Mouse (Mus musculus): ENCODE measurements around the gene Cfap99.

The Cfap99 gene

DNA sequence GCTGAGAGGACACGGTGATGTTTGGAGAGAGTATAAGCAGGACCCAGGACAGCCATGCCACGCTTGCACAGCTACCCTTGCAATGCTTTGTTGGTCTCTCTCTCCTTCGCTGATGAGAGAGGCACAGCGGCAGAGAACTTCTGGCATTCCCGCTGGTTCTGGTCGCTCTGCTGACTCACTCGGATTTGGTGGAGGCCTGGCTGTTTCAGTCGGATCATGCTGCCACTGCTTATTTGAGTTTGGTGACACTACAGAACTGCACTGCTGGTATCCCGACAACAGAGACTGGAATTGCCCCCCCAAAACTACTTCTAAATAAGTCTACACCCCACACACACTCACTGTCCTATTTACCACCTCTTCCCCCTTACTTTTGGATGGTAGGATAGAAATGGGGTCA lies 9.2 kb upstream of the Cfap99 start:
- DNase-seq, result no peak

DNA sequence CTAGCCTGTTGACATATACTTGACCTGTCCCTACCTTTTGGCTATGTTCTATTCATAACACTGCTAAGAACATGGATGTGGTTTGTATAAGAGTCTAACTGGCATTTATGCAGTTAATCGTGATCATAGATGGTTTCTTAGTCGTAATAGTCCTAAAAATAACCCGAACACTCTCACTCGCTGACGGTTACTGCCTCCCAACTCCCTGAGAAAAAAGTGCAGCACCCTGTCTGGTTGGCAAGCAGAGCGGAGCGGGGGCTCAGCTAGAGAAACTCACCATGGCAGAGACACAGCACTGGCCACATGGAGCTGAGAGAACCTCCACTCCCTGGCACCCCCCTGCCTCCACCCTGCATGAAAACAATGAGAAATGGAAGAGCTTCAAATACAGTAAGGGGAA lies 7.4 kb upstream of the Cfap99 start:
- DNase-seq, result no peak

DNA sequence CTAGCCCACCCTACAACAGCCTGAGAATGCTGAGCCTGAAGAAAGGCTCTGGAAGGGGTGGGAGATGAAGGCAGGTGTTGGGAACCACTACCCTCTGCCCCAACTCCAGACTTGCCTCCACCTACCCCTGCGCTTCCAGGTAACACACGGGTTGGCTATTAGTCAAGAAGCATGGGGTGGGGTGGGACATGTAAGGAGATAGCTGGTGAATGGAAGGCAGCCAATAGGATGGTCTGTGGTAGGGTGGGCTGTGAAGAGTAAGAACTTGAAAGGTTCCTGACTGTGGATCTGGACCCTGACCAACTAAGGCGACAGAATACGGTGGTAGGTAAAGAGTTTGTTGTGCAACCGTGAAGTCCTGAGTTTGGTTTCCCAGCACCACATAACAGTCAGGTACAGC lies 5.0 kb upstream of the Cfap99 start:
- no peak for DNase-seq

DNA sequence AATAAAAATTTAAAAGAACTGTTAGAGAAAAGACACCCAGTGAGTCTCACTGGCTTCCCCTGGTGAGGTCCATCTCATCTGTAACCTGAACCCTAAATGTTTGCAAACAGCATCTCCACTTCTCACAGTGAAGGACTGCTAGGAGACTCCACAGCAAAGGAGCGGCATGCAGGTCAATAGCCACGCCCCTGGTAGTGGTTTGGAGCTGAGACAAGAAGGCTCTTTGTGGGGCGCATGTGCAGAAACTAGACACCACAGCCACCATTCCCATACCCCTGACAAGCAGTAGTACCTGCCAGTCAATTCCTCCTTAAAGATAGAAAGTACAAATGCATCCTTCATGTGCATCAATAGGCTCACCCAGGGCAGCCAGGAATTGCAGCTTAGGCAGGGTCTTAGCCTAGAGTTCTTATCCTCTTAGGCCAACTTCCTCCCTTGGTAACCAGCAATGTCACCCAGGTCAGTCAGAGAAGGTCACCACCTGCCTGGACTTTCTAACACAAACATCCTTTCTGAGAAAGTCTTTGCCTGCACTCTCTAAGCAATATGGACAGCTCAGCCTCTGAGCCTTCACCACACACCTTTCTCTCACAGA lies 4.1 kb upstream of the Cfap99 start:
- no peak for DNase-seq

DNA sequence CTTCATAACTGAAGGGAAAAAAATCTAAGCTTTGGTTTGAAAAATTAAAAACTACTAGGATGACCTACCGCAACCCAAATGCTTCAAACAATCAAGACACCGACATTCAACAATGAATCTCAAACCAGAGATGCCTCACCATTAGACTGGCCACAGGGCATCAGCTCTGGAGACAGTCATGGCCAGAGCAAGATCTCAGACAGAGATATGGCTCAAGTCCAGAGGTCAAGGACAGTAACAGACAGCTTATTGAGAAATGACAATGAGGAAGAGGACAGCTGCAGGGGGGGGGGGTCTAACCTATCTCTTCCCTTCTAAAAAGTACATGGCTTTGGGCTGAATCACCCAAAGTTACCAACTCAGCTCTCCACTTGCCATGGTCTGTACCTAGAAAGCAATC lies 3.1 kb upstream of the Cfap99 start:
- no peak for DNase-seq

DNA sequence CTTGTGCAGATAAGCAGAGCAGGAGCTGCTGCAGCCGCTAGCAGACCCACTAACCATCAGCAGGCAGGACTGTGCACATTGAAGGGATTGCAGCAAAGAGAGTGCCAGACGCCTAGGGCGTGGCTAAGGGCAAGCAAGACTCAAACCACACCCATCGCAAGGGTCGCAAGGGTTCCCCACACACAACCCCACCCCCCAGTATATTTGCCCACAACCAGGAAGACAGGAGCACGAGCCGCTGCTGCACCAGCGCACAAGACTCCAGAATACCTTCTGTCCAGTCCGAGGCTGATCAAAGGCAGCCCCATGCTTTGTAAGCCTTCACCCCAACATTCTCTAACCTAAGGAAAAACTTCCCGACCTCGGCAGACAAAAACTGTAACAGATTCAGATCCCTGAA lies 1.9 kb upstream of the Cfap99 start:
- DNase-seq, result no peak

DNA sequence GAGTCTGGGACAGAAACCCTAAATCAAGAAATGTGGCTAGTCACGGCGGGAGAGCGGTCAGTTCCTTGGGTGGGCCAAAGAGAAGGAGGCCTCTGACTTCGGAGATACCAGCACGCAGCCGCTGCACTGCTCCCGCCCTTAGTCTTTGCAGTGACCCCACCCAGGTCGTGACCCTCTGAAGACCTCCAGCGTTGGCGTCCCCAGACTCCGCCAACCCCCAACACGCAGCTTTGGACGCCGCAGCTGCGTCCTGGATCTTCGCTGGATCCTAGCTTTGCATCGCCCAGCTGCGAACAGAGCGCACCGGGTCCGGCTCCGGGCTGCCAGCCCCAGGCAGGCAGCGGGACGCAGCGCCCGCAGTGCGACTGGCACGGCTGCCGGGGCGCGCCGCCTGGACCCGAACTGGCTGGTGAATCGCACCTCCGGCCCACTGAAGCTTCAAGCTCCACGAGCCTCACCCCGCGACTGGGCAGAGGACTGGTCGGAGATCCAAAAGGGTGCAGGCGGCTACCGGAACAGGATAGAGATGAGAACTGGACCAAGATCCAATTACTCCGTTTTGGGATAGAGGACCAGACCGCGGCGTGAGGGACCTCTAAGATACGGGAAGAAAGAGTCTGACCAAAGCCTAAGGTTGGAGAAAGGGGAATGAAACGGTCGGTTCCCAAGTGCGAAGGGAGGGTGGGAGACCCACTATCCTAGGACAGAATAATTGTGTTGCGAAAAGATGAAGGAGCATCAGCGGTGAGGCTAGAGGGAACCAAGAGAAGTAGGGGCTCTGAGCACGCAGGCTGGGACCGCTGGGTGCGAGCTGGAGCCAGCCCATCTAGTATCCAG lies 1.2 kb upstream of the Cfap99 start:
- peak; percentile 48 for DNase-seq

DNA sequence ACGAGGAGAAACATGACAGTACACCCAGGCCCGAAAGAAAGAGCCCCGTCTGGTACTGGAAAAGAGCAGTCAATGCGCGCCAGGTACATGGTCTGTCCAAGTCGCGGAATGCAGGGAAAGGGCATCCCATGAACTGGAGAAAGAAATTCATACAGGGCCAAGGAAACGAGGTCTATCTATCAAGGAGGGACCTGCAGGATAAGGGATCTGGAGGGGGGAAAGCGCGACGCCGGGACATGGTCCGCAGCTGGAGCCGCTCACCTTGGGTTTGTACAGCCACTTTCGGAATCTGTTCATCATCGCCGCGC lies 608 bp upstream of the Cfap99 start:
- no peak for DNase-seq

DNA sequence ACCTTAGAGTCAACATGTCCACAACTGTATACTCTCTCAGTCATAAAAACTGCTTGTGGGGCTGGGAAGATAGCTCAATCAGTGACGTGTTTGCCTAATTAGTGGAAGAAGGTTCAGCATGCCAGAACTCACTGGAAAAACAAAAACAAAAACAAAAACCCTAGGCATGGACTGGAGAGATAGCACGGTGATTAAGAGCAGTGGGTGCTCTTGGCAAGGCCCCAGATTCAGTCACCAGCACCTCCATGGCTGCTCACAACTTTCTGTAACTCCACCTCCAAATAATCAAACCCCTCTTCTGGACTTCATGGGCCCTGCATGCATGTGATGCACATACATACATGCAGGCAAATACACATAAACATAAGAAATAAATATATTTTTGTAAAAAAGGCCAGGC lies 886 bp downstream of the Cfap99 start:
- DNase-seq, result no peak

DNA sequence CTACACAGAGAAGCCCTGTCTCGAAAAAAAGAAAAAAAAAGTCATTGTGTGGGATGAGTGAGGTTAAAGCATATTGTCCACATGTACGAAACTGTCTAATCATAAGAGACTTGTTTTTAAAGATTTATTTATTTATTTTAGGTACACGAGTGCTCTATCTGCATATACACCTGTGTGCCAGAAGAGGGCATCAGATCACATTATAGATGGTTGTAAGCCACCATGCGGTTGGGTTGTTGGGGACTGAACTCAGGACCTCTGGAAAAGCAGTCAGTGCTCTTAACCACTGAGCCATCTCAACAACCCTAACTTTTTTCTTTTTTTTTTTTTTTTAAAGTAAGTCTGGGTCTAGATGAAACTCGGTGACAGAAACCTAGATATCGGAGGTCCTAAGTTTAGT lies 5.0 kb downstream of the Cfap99 start:
- DNase-seq, result peak; percentile 24

DNA sequence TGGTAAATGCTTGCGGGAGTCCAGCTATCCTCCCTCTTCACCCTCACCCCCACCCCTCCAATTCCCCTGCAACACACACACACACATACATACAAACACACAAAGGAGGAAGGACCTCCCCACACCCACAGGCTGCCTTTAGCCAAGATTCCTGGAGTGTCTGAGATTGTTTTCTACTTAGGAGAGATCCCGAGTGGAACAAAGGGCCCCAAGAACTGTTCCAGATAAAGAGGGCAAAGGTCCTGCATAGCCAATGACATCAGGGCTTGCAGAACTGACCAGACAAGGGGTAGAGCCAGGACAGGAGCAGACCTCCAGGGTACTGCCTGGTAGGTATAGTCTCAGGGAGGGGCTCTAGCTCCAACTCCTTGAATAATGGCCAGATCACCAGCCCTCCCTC lies 6.3 kb downstream of the Cfap99 start:
- no peak for DNase-seq

DNA sequence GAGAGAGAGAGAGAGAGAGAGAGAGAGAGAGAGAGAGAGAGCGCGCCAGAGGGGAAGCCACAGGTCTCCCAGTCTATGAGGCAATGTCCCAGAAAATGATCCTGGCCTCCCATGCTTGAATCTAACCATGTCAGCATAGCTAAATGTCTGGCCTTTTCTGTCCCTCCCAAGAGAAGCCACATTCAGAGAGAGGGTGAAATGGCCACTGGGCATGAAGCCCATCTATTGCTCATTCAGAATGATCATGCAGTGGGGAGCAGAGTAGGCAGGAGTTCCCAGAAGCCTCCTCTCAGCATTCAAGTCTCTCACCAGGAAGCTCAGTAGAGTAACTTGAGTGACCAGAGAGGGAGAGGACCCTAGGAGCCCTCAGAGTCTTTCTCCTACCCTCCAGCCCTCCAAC lies 6.7 kb downstream of the Cfap99 start:
- no peak for DNase-seq

DNA sequence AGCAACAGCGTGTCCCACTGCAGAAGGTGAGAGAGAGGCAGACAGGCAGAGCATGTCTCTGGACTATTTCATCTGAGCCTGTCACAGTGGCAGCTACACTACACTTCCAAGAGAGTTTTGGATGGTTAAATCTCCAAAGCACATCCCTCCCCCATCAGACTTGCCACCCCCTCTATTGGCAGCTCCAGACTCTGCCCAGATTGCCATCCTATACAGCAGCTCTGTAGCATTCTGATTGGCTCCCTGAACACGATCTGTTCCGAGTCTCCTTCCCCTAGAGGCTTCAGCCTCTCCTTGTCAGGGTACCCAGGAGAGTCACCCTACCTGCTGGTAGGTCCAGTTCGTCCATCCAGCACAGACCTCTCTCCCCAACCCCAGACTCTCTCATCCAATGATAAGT lies 9.7 kb downstream of the Cfap99 start:
- no peak for DNase-seq

DNA sequence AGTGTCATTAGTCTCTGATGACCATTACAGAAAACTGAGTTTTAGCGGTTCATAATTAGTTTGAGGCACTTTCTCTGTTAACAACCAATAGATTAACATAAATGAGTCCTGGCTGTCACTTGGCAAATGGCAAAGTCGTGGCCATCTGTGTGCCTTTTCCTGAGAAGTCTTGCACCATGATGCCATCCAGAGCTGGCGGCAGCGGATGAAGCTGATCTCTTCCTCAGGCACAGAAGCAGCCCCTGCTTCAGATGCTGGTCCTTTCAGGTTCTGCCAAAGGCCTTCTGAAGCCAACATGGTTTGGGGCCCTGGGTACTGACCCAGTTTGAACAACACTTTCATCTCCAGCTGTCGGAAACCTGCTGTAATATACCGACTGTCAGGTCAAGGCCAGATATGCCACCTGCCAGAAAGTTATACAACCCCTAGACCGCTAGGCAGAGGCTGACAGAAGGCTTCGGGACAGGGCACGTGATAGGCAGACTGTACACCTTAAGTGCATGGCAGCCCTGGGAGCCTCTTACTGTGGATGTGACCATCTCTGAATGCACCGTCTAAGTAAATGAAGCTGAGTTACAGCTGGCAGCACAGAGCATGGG lies 10.6 kb downstream of the Cfap99 start:
- DNase-seq, result no peak

DNA sequence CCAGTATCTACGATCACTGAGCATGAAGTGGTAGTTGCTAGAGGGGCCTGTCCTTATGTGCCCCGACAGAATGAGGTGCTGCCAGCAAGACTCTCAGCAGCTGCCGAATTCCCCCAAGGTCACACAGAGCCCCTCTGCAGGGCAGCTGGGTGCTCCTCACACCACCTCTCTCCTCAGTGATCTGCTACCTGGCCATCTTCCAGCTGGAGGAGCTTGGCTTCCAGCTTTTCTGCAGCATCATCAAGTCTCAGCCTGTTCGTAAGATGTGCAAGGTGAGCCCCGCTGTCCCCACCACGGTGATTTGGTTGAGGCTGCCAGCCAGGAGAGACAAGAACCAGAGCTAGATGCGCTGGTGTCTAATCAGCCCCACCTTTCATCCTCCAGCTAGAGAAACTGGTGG lies 14.0 kb downstream of the Cfap99 start:
- DNase-seq, result no peak

DNA sequence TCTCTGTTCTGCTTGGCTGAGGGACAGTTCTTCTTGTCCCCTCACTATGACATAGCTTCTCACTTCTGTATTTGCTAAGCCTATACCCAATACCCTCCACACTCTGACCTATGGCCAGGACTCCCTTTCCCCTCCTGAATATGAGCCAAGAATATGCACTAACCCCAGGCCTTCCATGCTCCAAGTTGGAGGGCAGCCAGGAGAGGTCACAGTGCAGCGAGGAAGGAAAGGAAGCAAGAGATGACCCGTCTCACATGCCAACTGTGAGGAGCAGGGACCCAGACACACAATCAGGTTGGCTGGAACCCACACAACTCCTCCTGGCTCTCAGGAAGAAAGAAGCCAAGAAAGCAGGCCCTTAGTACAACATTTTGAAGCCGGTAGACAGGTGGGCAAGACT lies 20.6 kb downstream of the Cfap99 start:
- DNase-seq, result no peak

DNA sequence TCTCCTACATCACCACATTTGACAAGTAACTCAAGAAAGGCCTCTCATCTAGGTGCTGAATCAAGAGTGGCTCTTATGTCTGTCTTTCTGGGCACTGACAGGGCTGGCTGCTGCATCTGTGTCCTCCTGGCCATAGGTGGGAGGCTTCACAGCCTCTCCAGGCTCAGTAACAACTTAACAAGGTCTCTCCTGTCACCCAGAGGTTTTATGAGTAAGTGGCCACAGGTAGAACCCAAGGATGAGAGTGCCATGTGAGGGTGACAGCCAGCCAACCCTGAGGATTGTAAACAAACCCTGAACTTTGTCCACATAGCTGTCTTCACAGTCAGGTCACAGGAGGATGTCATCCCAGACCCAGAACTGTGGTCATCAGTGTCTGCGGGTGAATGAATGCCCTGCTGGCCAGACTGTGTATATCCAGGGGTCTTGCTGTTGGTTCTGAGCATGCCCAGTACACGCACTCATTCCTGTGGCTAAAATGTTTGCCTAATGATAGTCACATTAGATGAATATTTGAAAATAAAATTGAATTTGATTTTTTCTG lies 31.2 kb downstream of the Cfap99 start:
- DNase-seq, result no peak

DNA sequence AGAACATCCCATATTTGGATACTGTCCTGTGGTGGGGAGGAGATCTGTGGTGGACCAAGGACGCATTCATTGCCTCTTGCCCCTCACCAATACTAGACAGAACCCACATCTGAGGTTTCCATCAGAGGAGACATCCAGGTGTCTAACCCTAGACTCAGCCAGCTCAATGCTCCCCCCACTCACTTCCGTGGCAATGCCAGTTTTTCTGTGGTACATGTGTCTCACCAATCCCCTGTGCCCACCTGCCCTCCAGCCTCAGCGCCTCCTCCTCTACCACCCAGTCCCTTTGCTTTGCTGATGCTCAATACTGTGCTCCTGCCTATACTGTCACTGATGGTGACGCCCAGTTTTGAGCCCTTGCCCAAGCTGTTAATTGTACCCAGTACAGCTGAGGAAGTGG lies 32.8 kb downstream of the Cfap99 start:
- DNase-seq, result peak; percentile 44

DNA sequence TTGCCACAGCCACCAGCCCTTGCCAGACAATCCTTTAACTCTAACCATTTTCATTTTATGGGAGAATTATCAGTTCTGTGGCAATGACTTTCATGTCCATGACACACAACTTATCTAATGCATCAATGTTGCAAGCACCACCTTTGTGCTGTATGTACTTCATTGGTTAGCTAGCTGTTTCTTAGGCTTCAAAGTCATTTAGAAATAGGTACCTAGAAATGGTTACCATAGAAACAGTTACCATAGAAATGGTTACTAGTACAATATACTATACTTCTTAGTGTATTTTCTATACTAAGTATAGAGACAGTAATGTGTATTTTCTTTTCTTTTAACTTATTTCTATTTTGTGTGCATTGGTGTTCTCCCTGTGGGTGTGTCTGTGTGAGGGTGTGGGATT lies 36.9 kb downstream of the Cfap99 start:
- DNase-seq, result no peak

DNA sequence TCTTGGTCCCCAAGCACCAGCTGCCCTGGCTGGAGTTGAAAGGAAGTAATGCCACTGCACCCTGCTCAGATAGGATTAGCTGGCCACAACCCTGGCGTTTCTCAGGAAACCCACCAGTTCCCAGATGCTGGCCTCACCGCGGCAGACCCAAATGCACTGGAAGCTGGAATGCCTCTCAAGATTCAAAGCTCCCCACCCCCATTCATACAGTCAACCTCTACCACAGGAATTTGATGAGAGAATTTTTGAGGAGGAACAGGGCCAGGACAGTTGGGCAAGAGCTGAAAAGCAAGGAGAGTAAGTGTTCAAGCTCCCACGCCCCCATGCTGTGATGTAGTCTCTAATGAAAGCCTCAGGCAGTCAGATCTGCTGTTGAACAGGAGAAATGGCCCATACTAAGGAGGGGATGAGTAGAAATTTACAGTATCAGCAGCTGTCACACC lies 37.9 kb downstream of the Cfap99 start:
- DNase-seq, result peak; percentile 20

DNA sequence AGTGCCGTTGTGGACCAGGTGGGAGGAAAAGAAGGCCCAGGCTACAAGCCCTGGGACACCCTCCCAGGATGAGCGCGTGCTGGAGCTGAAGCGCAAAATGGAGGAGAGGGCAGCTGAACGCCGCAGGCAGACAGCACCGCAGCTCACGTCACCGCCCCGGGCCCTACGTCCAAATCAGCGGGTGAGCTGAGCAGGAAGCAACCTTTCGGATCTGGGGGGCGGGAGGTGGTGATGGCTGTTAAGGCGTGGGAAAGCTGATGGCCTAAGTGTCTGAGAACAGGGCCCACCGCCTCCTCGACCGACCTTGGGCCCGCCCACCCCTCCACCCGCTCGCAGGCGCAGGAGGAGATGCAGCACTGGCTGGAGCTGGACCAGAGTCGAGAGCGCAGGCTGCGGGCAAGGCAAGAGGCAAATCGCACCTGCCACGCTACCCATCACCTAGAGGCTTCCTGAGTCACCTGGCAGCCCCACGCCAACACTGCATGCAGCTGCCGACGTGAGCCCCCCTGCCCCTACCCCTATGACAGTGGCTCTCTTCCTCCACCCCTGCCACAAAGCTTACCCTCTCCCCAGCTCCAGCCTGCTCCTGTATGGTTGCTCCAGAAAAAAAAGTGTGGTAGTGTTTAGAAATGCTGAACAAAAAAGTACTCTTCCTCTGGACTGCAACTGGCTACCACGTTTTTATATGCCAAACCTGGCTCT lies 38.6 kb downstream of the Cfap99 start:
- DNase-seq, result peak; percentile 65

DNA sequence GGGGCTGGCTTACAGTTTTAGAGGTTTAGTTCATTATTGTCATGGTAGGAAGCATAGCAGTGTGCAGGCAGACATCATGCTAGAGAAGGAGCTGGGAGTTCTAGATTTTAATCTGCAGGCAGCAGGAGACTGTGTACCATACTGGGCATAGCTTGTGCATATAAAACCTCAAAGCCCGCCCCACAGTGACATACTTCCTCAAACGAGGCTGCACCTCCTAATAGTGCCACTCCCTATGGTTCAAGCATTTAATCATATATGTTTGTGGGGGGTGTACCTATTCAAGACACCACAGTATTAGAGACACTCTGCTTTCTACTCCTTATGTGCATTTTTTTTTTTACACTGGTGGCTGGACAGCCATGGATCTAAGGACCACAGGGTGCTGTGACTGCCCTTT lies 41.7 kb downstream of the Cfap99 start:
- DNase-seq, result no peak

DNA sequence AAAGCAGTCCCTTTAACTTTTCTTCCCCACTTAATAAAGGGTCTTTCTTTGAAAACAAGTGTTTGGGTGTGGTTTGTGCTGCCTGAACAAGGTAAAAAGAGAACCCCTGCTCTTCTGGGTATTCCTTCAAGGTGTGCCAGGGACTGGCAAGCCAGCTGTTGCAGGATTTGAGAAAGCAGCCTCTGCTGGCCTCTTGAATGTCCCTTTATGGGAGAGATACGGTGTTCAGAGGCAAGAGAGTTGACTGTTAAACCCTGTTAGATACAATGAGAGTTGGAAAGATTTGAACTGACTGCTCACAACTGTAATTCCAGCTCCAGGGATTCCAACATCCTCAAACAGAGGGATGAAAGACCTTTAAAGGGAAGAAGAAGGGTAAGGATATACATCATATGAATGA lies 45.7 kb downstream of the Cfap99 start:
- DNase-seq, result no peak

All from thymus, postnatal 4 days (tissue).